Mouse (Mus musculus) ES-E14 (cell line): ENCODE measurements at regions not wholly inside any gene's neighbourhood (a gene's known extent, or its start where the extent isn't known, plus 50 kb on each side); places are given as distances from the start of the nearest gene placed in this dataset.

Experiments
- DNase-seq: peaks from one replicate; pipeline ENCODE4 v3.0.0-alpha.2; 2013; ENCODE audit warnings: low read depth, low spot score
- H3K27ac ChIP-seq: 2 replicates; pipeline ENCODE4 v1.5.1; 2012; ENCODE audit warnings: low read depth, mild to moderate bottlenecking, low read length, moderate library complexity, mixed read lengths; ENCODE audit not compliant: poor library complexity, insufficient read depth, severe bottlenecking
- H3K36me3 ChIP-seq: 2 replicates; pipeline ENCODE4 v1.6.1; 2012; ENCODE audit warnings: mild to moderate bottlenecking, low read length, moderate library complexity, mixed read lengths; ENCODE audit not compliant: control insufficient read depth, poor library complexity, insufficient read depth, severe bottlenecking
- H3K4me1 ChIP-seq, 2 experiments: fragments of 150-350 bp in 1 of 2; sonication (generic) in 1 of 2; 2 replicates each; pipeline ENCODE4 v1.6.1; 2012; ENCODE audit warnings: low read length in 2 of 2, mild to moderate bottlenecking in 1 of 2, mixed read lengths in 1 of 2; ENCODE audit not compliant: control insufficient read depth in 2 of 2, insufficient read depth in 2 of 2, poor library complexity in 1 of 2
- H3K4me3 ChIP-seq, 2 experiments: fragments of 150-350 bp in 1 of 2; sonication (generic) in 1 of 2; 2 replicates each; pipeline ENCODE4 v1.5.1; 2012; ENCODE audit warnings: low read length in 2 of 2, low read depth in 1 of 2, mild to moderate bottlenecking in 1 of 2, mixed read lengths in 1 of 2; ENCODE audit not compliant: insufficient read depth in 1 of 2, poor library complexity in 1 of 2, severe bottlenecking in 1 of 2
- H3K9ac ChIP-seq: 2 replicates; pipeline ENCODE4 v1.6.1; 2012; ENCODE audit warnings: low read depth, mild to moderate bottlenecking, low read length, mixed read lengths; ENCODE audit not compliant: poor library complexity, insufficient read depth, severe bottlenecking
- H3K9me3 ChIP-seq: fragments of 150-350 bp; sonication (generic); 2 replicates; pipeline ENCODE4 v1.6.1; 2012; ENCODE audit warnings: low read depth, mild to moderate bottlenecking, low read length; ENCODE audit not compliant: control insufficient read depth, insufficient read depth
- CHD2 ChIP-seq: IDR thresholded peaks from 2 replicates; pipeline ENCODE4 v1.6.1; 2014; ENCODE audit warnings: mild to moderate bottlenecking, low read depth, low read length, inconsistent platforms
- HCFC1 ChIP-seq: IDR thresholded peaks from 2 replicates; pipeline ENCODE4 v1.6.1; 2012; ENCODE audit warnings: low read length, inconsistent platforms, borderline replicate concordance; ENCODE audit not compliant: insufficient read depth
- MAFK ChIP-seq: IDR thresholded peaks from 2 replicates; pipeline ENCODE4 v1.6.1; 2014; ENCODE audit warnings: mild to moderate bottlenecking, low read depth, low read length, inconsistent platforms; ENCODE audit not compliant: insufficient read depth
- ZC3H11A ChIP-seq: IDR thresholded peaks from 2 replicates; pipeline ENCODE4 v1.6.1; 2012; ENCODE audit warnings: low read depth, mild to moderate bottlenecking, inconsistent platforms, low read length, borderline replicate concordance
- ZNF384 ChIP-seq: IDR thresholded peaks from 2 replicates; pipeline ENCODE4 v1.6.1; 2012; ENCODE audit warnings: low read depth, low read length, inconsistent platforms
- in situ Hi-C, 2 experiments: fragments of 600-800 bp; cut with MboI; formaldehyde crosslinking; loops; one replicate each; pipeline ENCODE4 v1.15.1; 2025; ENCODE audit warnings: low sequenced_read_pairs in 2 of 2, inconsistent platforms in 1 of 2; ENCODE audit not compliant: unreplicated experiment in 2 of 2

DNA sequence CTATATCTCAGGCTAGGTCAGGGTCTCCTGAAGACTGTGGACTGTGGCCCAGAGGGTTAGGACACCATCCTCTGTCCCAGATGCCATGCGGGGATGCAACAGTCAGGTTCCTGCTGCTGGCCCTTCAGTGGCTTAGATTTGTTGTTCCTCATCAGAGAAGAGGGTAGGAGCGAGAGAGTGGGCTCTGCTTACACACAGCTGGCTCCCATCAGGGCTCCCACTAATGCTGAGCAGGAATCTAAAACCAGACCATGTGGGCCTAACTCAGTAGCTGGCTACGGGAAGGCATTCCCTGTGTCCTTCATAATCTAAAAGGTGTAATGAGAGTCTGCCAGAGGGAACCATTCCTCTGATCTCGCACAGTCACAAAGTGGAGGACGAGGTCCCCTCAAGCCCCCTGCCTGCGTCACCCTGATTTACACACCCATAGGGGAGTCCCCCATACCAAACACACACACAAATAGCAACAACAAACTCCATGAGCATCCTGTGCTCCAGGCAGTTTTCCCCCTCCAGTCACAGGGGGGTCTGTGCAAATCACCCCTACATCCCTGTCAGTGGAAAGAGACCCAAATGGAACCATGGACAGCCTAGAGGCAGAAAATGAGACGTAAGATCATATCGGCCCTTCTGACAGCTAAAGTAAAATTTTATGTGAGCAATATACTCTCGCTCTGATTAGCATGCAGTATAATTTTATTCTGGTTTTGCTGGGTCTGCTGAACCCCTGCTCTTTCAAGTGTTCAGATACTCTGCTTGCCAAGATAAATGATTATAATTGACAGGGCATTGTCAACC lies 234.8 kb downstream of the 3110018I06Rik start:
- TF ChIP-seq MAFK (no peak), HCFC1 (no peak), ZC3H11A (no peak), CHD2 (no peak), ZNF384 (no peak)
- Histone ChIP-seq H3K4me3 (no peak overlapping the region), H3K27ac (no peak overlapping the region), H3K36me3 (no peaks in the 10 kb centered on the region), H3K4me1 (no peaks in the 10 kb centered on the region), H3K9me3 (no peaks in the 10 kb centered on the region), H3K9ac (no peak overlapping the region)
- no peak for DNase-seq
- in situ Hi-C loops: no loop called here

DNA sequence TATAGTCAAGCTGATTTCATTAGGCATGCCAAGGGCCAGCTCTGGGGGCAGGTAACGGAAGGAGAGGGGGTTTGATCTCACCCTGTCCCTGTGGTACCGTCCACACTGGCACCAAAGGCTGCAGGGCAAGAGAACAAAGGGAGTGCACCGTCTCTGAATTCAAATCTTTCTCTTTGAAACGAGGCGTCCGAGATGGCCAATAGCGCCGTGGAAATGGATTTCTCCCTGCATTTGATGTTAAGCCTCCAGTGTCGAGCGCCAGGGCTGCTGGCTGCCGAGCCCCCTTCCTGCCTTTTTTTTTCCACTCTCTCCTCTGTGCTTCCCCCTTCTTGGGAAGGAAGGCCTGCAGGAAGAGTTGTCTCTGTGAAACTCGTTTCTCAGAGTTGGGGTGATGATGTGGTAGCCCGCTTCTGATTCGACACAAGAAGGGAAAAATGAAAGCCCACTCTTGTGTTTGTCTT lies 235.5 kb downstream of the 3110018I06Rik start:
- no peaks in the 10 kb centered on the region for H3K36me3 ChIP-seq
- TF ChIP-seq CHD2 (no peak), MAFK (no peak), ZC3H11A (no peak), HCFC1 (no peak), ZNF384 (no peak)
- no peaks in the 10 kb centered on the region for H3K9me3 ChIP-seq
- in situ Hi-C loops: no loop called here
- no peak for DNase-seq
- no peaks in the 10 kb centered on the region for H3K4me1 ChIP-seq
- H3K4me3 ChIP-seq: no peak overlapping the region
- H3K27ac ChIP-seq: no peak overlapping the region
- H3K9ac ChIP-seq: no peak overlapping the region

DNA sequence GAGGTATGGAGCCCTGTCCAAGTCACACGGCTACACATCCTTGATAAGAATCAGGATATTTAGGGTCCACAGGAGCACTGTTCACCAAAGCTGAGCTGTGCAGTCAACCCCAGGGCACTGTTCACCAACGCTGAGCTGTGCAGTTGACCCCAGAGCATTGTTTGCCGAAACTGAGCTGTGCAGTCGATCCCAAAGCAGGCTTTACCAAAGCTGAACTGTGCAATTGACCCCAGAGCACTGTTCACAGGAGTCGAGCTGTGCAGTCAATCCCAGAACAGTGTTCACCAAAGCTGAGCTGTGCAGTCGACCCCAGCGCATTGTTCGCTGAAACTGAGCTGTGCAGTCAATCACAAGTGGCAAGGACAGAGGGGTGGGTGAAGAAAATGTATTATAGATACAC lies 236.0 kb downstream of the 3110018I06Rik start:
- no peak for DNase-seq
- no peaks in the 10 kb centered on the region for H3K36me3 ChIP-seq
- in situ Hi-C loops: no loop called here
- H3K27ac ChIP-seq: no peak overlapping the region
- H3K4me1 ChIP-seq: no peaks in the 10 kb centered on the region
- TF ChIP-seq MAFK (no peak), ZNF384 (no peak), ZC3H11A (no peak), CHD2 (no peak), HCFC1 (no peak)
- no peaks in the 10 kb centered on the region for H3K9me3 ChIP-seq
- H3K9ac ChIP-seq: no peak overlapping the region
- H3K4me3 ChIP-seq: no peak overlapping the region

DNA sequence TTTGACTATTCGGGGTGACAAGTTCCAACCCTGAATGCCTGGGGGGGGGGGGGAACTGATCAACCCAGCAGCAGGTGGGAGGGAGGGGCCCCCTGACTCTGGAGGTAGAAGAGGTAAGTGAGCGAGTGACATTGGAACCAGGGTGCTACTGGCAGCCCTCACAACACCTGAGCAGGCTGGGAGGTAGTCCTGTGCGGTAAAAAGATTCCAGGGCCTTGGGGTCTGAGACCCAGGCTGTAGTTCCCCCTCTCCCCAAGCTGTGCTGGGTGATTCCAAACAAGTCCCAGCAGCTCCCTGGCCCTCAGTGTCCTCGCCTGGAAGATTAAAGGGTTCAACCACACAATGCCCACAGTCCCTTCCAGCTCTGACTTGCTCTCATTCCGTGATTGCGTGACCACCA lies 240.4 kb downstream of the 3110018I06Rik start:
- DNase-seq: no peak
- TF ChIP-seq ZC3H11A (no peak), HCFC1 (no peak), ZNF384 (no peak), MAFK (no peak), CHD2 (no peak)
- no peaks in the 10 kb centered on the region for H3K36me3 ChIP-seq
- no peaks in the 10 kb centered on the region for H3K9me3 ChIP-seq
- no peak overlapping the region for H3K9ac ChIP-seq
- H3K4me1 ChIP-seq: no peaks in the 10 kb centered on the region
- H3K4me3 ChIP-seq: no peak overlapping the region
- in situ Hi-C loops: no loop called here
- no peak overlapping the region for H3K27ac ChIP-seq

DNA sequence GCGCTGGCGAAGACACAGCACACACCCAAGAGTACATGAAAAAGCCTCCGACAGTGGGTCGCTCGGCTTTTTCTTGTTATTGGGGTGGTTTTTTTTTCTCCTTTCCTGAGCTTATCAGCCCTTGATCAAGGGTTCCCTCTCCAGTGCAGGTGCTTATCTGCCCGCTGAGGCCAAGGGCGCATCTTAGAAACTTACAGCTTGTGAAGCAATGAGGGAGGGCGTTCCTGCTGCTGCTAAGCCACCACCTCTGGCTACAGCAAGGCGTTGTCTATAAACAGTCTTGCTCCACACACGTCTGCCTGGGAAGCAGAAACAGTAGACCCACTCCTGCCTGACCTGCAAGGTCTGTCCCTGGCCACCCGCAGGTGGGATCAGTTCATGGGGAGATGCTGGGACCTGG lies 240.9 kb downstream of the 3110018I06Rik start:
- no peaks in the 10 kb centered on the region for H3K36me3 ChIP-seq
- H3K9ac ChIP-seq: no peak overlapping the region
- H3K4me1 ChIP-seq: no peaks in the 10 kb centered on the region
- no peak overlapping the region for H3K4me3 ChIP-seq
- DNase-seq: no peak
- H3K9me3 ChIP-seq: no peaks in the 10 kb centered on the region
- in situ Hi-C loops: no loop called here
- no peak overlapping the region for H3K27ac ChIP-seq
- no peak for TF ChIP-seq ZC3H11A
